In the genomic region with DNA sequence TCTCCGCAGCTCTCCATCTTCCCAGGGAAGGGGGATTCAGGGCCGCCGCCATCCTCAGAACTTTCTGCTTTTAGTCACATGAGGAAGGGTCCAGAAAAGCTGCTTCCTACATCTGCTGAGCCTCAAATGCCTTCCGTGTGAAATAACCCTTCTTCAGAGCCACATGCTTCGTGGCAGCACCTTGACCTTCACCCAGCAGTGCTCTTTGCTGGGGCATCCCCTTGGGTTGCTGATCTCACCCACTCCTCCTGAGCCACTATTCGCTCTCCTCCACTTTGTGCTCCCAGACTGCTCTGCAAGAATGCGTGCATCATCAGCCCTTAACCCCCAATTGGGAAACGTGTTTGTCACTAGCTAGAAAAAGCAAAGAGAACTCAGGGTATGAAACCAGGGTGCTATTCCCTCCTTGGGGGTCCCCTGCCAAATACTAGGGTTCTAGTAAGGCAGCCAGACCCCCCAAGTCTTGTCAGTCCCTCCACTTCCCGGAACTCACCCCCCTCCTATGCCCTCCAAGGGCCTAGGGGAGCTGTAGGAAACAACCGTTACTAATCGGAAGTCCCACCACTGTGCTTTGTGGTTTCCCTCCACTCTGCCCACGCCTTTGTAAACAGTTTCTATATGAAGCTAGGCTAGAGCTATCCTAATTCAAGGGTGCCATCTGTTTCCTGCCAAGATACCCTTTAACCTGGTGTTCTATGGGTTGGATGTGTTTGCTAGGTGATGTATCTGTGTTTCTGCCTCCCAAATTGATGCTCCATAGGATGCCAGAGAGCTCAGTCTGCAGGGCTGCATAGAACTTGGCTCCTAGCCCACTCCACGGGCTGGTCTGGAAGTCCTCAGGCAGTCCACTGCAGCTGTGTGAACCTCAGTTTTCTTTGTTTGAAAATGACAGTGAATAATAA, we compare ENCODE assay signal across 9 mouse cellular contexts.
DNase-seq lines count a peak whose midpoint lies in the region; ATAC-seq and TF ChIP-seq lines count a peak whose summit lies in the region.
"Had no signal": no experiment of that assay in that cellular context is flagged by ENCODE, and none has a peak within 500 bp of the region (broad histone marks: within the 10 kb centered on the region; RNA-seq: fewer than 3 reads in every experiment).

No protein-coding gene starts in this region.

- ATAC-seq in hindbrain, embryonic 13.5 days (ENCODE audit: low FRiP score) = peak; percentile 59; the same call in 1 of the 2 replicates
- no peak for ATAC-seq in hindbrain, embryonic 14.5 days (ENCODE audit: low FRiP score)
- ATAC-seq in liver, embryonic 12.5 days = peak; percentile 40; the same call in 1 of the 2 replicates

- H3K9me3 ChIP-seq in hindbrain, embryonic 13.5 days = no peaks in the 10 kb centered on the region
- no peaks in the 10 kb centered on the region for H3K9me3 ChIP-seq in hindbrain, embryonic 14.5 days (ENCODE audit: control insufficient read depth, low read length)
- H3K9me3 ChIP-seq in liver, embryonic 12.5 days (replicated peaks) = no peaks in the 10 kb centered on the region
- H3K9me3 ChIP-seq: hindbrain, embryonic 10.5 days had no signal

- 80% methylated on average over 13 of the region's 13 CpGs for WGBS in hindbrain, embryonic 13.5 days
- 64% methylated on average over 13 of the region's 13 CpGs for WGBS in hindbrain, embryonic 14.5 days
- 36% methylated on average over 13 of the region's 13 CpGs for WGBS in liver, embryonic 12.5 days (ENCODE audit: insufficient replicate concordance)

- no peaks in the 10 kb centered on the region for H3K27me3 ChIP-seq in hindbrain, embryonic 13.5 days
- no peaks in the 10 kb centered on the region for H3K27me3 ChIP-seq in hindbrain, embryonic 14.5 days (ENCODE audit: control insufficient read depth, insufficient read depth, low read length)
- no peaks in the 10 kb centered on the region for H3K27me3 ChIP-seq in liver, embryonic 12.5 days (replicated peaks)

- no peak overlapping the region for H3K27ac ChIP-seq in hindbrain, embryonic 13.5 days
- H3K27ac ChIP-seq in hindbrain, embryonic 14.5 days = no peak overlapping the region
- H3K27ac ChIP-seq in liver, embryonic 12.5 days = no peak overlapping the region
- no peak overlapping the region for H3K27ac ChIP-seq in layer of hippocampus, adult 2 months
- H3K27ac ChIP-seq: hindbrain, embryonic 10.5 days had no signal

- no peak overlapping the region for H3K4me2 ChIP-seq in hindbrain, embryonic 13.5 days
- no peak overlapping the region for H3K4me2 ChIP-seq in hindbrain, embryonic 14.5 days (replicated peaks)
- H3K4me2 ChIP-seq in liver, embryonic 12.5 days = no peak overlapping the region

- no peaks in the 10 kb centered on the region for H3K36me3 ChIP-seq in hindbrain, embryonic 13.5 days
- no peaks in the 10 kb centered on the region for H3K36me3 ChIP-seq in hindbrain, embryonic 14.5 days (replicated peaks; ENCODE audit: control insufficient read depth, insufficient read depth)
- no peaks in the 10 kb centered on the region for H3K36me3 ChIP-seq in liver, embryonic 12.5 days
- H3K36me3 ChIP-seq: hindbrain, embryonic 10.5 days had no signal

- no peak for TF ChIP-seq CTCF in layer of hippocampus, adult 2 months (conservative IDR thresholded peaks at IDR 0.05)

- H3K4me1 ChIP-seq in hindbrain, embryonic 13.5 days (replicated peaks) = peaks cover 6% of the 10 kb centered on the region
- no peaks in the 10 kb centered on the region for H3K4me1 ChIP-seq in hindbrain, embryonic 14.5 days (replicated peaks; ENCODE audit: control insufficient read depth, insufficient read depth, low read length)
- H3K4me1 ChIP-seq in liver, embryonic 12.5 days = no peaks in the 10 kb centered on the region
- H3K4me1 ChIP-seq: hindbrain, embryonic 10.5 days had no signal

- no peak overlapping the region for H3K4me3 ChIP-seq in hindbrain, embryonic 13.5 days
- no peak overlapping the region for H3K4me3 ChIP-seq in hindbrain, embryonic 14.5 days (replicated peaks; ENCODE audit: low read length)
- H3K4me3 ChIP-seq in liver, embryonic 12.5 days = no peak overlapping the region
- H3K4me3 ChIP-seq in layer of hippocampus, adult 2 months = no peak overlapping the region
- H3K4me3 ChIP-seq: hindbrain, embryonic 10.5 days had no signal

- no peak for DNase-seq in hindbrain, embryonic 14.5 days (ENCODE audit: low spot score)
- DNase-seq in CD4-positive helper T cell, adult 2 months (ENCODE audit: low read depth, low spot score) = peak; percentile 65
- DNase-seq in spleen, postnatal 36 days (ENCODE audit: low spot score in 2 of 2) = peak; percentile 61 to 64
- no peak for DNase-seq in cerebellum, adult 11 months
- DNase-seq in right cerebral cortex, postnatal 4 days = no peak
- DNase-seq in layer of hippocampus, adult 2 months (ENCODE audit: low spot score in 2 of 2) = no peak

- no peak overlapping the region for H3K9ac ChIP-seq in hindbrain, embryonic 13.5 days
- no peak overlapping the region for H3K9ac ChIP-seq in hindbrain, embryonic 14.5 days
- H3K9ac ChIP-seq in liver, embryonic 12.5 days = no peak overlapping the region

Comparison
In these comparisons a context has a peak if more than half of its experiments do, and no peak if none do; other contexts are left out.
1. DNase-seq: peak in CD4-positive helper T cell, adult 2 months (single experiment) and spleen, postnatal 36 days (2 of 2); none in hindbrain, embryonic 14.5 days (single experiment), cerebellum, adult 11 months (single experiment), right cerebral cortex, postnatal 4 days (single experiment) and layer of hippocampus, adult 2 months (0 of 2).